Mouse (Mus musculus): ENCODE results near the gene Col5a1. TPM values are rescaled to one million over a fixed set of nuclear protein-coding genes. Genes with fewer than 3 reads are reported as not detected.

Gene Col5a1
- polyA plus RNA-seq, 1 experiment from 2014 or later: 39.5 TPM

DNA sequence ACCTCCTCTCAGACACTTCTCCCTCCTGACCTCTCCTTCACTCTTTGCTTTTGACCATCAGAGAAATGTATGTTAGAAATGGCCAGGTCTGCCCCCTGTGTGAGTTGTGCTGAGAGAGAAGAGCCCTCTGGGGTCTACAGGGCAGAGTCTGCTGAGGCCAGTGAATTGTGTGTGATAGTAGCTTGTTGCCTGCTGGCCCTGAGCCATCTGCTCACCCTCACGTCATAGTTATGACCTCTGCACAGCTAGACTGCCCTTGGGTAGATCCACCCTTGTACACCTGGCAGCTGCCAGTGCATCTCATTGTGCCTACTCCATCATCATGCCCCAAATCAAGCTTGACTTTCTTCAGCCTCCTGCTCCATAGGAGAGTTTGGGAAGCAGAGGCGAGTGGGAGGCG lies 114.4 kb downstream of the Col5a1 start:
- H3K36me3 ChIP-seq (ENCODE audit: control insufficient read depth, insufficient read depth): peaks cover 24% of the 10 kb centered on the region
- H3K27ac ChIP-seq (ENCODE audit: low read depth, low read length): no peak overlapping the region
- ATAC-seq: no peak
- no peak overlapping the region for H3K4me3 ChIP-seq (ENCODE audit: low read depth, low read length)
- 76% methylated on average over 3 of the region's 3 CpGs for WGBS
- H3K4me2 ChIP-seq (replicated peaks; ENCODE audit: low read depth): no peak overlapping the region
- no peaks in the 10 kb centered on the region for H3K27me3 ChIP-seq (replicated peaks; ENCODE audit: control insufficient read depth, insufficient read depth, low read length)
- H3K9me3 ChIP-seq (ENCODE audit: control insufficient read depth): no peaks in the 10 kb centered on the region
- H3K4me1 ChIP-seq (replicated peaks; ENCODE audit: control insufficient read depth, insufficient read depth, low read length): no peaks in the 10 kb centered on the region
- TF ChIP-seq CTCF (IDR thresholded peaks at IDR 0.05; ENCODE audit: low read depth): no peak
- H3K9ac ChIP-seq (ENCODE audit: low read depth, low read length): no peak overlapping the region

GRCm38 (mm10) chr2:28001206-28001605 lies 115.0 kb downstream of the Col5a1 start:
- no peak overlapping the region for H3K27ac ChIP-seq (ENCODE audit: low read depth, low read length)
- no peaks in the 10 kb centered on the region for H3K27me3 ChIP-seq (replicated peaks; ENCODE audit: control insufficient read depth, insufficient read depth, low read length)
- TF ChIP-seq CTCF (IDR thresholded peaks at IDR 0.05; ENCODE audit: low read depth): no peak
- H3K4me2 ChIP-seq (replicated peaks; ENCODE audit: low read depth): no peak overlapping the region
- H3K36me3 ChIP-seq (ENCODE audit: control insufficient read depth, insufficient read depth): peaks cover 24% of the 10 kb centered on the region
- no peak for ATAC-seq
- no peaks in the 10 kb centered on the region for H3K4me1 ChIP-seq (replicated peaks; ENCODE audit: control insufficient read depth, insufficient read depth, low read length)
- 89% methylated on average over 11 of the region's 11 CpGs for WGBS
- H3K9ac ChIP-seq (ENCODE audit: low read depth, low read length): no peak overlapping the region
- no peaks in the 10 kb centered on the region for H3K9me3 ChIP-seq (ENCODE audit: control insufficient read depth)
- H3K4me3 ChIP-seq (ENCODE audit: low read depth, low read length): no peak overlapping the region

DNA sequence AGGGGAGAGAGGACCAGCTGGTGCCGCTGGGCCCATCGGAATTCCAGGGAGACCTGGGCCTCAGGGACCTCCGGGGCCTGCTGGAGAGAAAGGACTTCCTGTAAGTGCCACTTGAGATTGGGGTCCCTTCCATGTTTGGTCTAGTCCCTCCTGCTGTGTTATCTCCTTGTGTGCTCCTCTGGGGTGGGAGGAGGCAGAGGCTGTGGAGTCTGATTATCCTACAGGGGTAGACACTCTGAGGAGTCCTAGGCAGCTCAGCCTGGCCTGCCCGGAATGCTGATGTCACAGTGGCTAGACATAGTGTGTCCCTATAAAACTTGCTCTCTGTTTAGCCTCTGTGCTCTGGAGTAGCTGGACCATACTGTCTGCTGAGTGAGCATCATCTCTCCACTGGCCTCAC lies 119.0 kb downstream of the Col5a1 start:
- Histone ChIP-seq H3K36me3 (ENCODE audit: control insufficient read depth, insufficient read depth) (peaks cover 25% of the 10 kb centered on the region), H3K27me3 (replicated peaks; ENCODE audit: control insufficient read depth, insufficient read depth, low read length) (no peaks in the 10 kb centered on the region), H3K9ac (ENCODE audit: low read depth, low read length) (no peak overlapping the region), H3K4me1 (replicated peaks; ENCODE audit: control insufficient read depth, insufficient read depth, low read length) (no peaks in the 10 kb centered on the region), H3K27ac (ENCODE audit: low read depth, low read length) (no peak overlapping the region), H3K4me2 (replicated peaks; ENCODE audit: low read depth) (no peak overlapping the region), H3K4me3 (ENCODE audit: low read depth, low read length) (no peak overlapping the region), H3K9me3 (ENCODE audit: control insufficient read depth) (no peaks in the 10 kb centered on the region)
- ATAC-seq: no peak
- TF ChIP-seq CTCF (IDR thresholded peaks at IDR 0.05; ENCODE audit: low read depth): no peak
- WGBS: 75% methylated on average over 4 of the region's 4 CpGs

DNA sequence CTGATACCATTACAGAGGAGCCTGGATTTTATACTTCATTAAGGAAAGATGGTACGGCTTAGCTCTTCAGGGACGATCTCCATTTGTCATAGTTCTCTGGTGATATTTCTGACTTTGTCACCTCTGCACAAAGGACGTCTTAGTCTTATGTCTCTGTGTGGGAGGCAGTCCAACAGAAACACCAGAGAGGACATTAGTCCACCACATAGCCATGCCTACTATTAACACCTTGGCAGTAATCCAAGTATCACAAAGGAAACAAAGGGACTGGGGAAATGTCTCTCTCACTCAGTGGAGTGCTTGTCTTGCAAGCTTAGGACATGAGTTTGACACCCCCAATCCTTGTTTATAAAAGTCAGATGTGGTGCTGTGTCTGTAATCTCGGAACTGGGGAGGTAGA lies 122.0 kb downstream of the Col5a1 start:
- H3K36me3 ChIP-seq (ENCODE audit: control insufficient read depth, insufficient read depth): peaks cover 27% of the 10 kb centered on the region
- ATAC-seq: no peak
- H3K9me3 ChIP-seq (ENCODE audit: control insufficient read depth): no peaks in the 10 kb centered on the region
- no peak overlapping the region for H3K4me2 ChIP-seq (replicated peaks; ENCODE audit: low read depth)
- H3K27me3 ChIP-seq (replicated peaks; ENCODE audit: control insufficient read depth, insufficient read depth, low read length): no peaks in the 10 kb centered on the region
- no peak overlapping the region for H3K4me3 ChIP-seq (ENCODE audit: low read depth, low read length)
- WGBS: 54% methylated on average over 4 of the region's 4 CpGs
- TF ChIP-seq CTCF (IDR thresholded peaks at IDR 0.05; ENCODE audit: low read depth): no peak
- H3K27ac ChIP-seq (ENCODE audit: low read depth, low read length): no peak overlapping the region
- H3K9ac ChIP-seq (ENCODE audit: low read depth, low read length): no peak overlapping the region
- no peaks in the 10 kb centered on the region for H3K4me1 ChIP-seq (replicated peaks; ENCODE audit: control insufficient read depth, insufficient read depth, low read length)

- Histone ChIP-seq H3K4me1 (replicated peaks; ENCODE audit: control insufficient read depth, insufficient read depth, low read length) (no peaks in the 10 kb centered on the region), H3K4me2 (replicated peaks; ENCODE audit: low read depth) (no peak overlapping the region), H3K36me3 (ENCODE audit: control insufficient read depth, insufficient read depth) (peaks cover 30% of the 10 kb centered on the region), H3K27me3 (replicated peaks; ENCODE audit: control insufficient read depth, insufficient read depth, low read length) (no peaks in the 10 kb centered on the region), H3K9me3 (ENCODE audit: control insufficient read depth) (no peaks in the 10 kb centered on the region), H3K4me3 (ENCODE audit: low read depth, low read length) (no peak overlapping the region), H3K9ac (ENCODE audit: low read depth, low read length) (no peak overlapping the region), H3K27ac (ENCODE audit: low read depth, low read length) (no peak overlapping the region)
- no peak for ATAC-seq
- TF ChIP-seq CTCF (IDR thresholded peaks at IDR 0.05; ENCODE audit: low read depth): no peak
- 71% methylated on average over 3 of the region's 3 CpGs for WGBS
Measured at GRCm38 (mm10) chr2:28012367-28012766, 126.1 kb downstream of the Col5a1 start.

DNA sequence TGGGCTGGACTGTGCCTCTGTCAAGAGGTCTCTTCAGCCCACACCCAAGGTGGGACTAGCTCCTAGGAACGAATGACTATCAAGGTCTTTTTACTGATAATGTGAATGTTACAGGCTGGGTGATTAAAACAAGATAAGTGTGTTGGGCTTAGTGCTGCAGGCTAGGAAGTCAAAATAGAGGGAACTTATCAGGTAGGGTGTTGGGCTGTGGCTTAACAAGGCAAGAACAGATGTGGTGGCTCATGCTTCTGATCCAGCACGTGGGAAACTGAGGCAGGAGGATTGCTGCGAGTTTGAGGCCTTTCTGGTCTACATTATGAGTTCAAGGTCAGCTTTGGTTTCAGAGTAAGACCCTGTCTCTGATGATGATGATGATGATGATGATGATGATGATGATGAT lies 128.6 kb downstream of the Col5a1 start:
- Histone ChIP-seq H3K9me3 (ENCODE audit: control insufficient read depth) (no peaks in the 10 kb centered on the region), H3K4me1 (replicated peaks; ENCODE audit: control insufficient read depth, insufficient read depth, low read length) (no peaks in the 10 kb centered on the region), H3K27ac (ENCODE audit: low read depth, low read length) (no peak overlapping the region), H3K27me3 (replicated peaks; ENCODE audit: control insufficient read depth, insufficient read depth, low read length) (no peaks in the 10 kb centered on the region), H3K9ac (ENCODE audit: low read depth, low read length) (no peak overlapping the region), H3K4me3 (ENCODE audit: low read depth, low read length) (no peak overlapping the region), H3K36me3 (ENCODE audit: control insufficient read depth, insufficient read depth) (peaks cover 28% of the 10 kb centered on the region), H3K4me2 (replicated peaks; ENCODE audit: low read depth) (no peak overlapping the region)
- no peak for ATAC-seq
- WGBS: 78% methylated on average over 3 of the region's 3 CpGs
- no peak for TF ChIP-seq CTCF (IDR thresholded peaks at IDR 0.05; ENCODE audit: low read depth)

DNA sequence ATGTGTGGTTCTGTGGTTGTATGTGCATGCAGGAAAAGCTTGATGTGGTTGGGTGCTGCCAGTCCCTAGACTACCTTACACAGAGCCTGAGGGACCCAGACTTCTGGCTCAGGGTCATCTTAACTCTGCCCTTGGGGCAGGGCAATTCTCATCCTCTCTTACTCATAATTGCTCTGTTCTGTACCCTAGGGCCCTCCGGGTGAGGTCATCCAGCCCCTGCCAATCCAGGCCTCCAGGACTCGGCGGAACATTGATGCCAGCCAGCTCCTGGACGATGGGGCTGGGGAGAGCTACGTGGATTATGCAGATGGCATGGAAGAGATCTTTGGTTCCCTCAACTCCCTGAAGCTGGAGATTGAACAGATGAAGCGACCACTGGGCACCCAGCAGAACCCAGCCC lies 138.2 kb downstream of the Col5a1 start:
- 90% methylated on average over 6 of the region's 6 CpGs for WGBS
- Histone ChIP-seq H3K4me2 (replicated peaks; ENCODE audit: low read depth) (no peak overlapping the region), H3K36me3 (ENCODE audit: control insufficient read depth, insufficient read depth) (peaks cover 10% of the 10 kb centered on the region), H3K27me3 (replicated peaks; ENCODE audit: control insufficient read depth, insufficient read depth, low read length) (no peaks in the 10 kb centered on the region), H3K9ac (ENCODE audit: low read depth, low read length) (no peak overlapping the region), H3K9me3 (ENCODE audit: control insufficient read depth) (no peaks in the 10 kb centered on the region), H3K4me3 (ENCODE audit: low read depth, low read length) (no peak overlapping the region), H3K4me1 (replicated peaks; ENCODE audit: control insufficient read depth, insufficient read depth, low read length) (no peaks in the 10 kb centered on the region), H3K27ac (ENCODE audit: low read depth, low read length) (no peak overlapping the region)
- no peak for TF ChIP-seq CTCF (IDR thresholded peaks at IDR 0.05; ENCODE audit: low read depth)
- no peak for ATAC-seq

Data from intestine, postnatal 0 days (tissue).